Mouse (Mus musculus) heart, postnatal 14 days (tissue): ENCODE data around the gene Cbfa2t3. TPM values are rescaled to one million over a fixed set of nuclear protein-coding genes. Genes with fewer than 3 reads are reported as not detected.
A peak's percentile ranks its signal among the peaks of the same experiment; 100 is the strongest.

ENCODE experiments used
- DNase-seq, 2 experiments: peaks; one replicate each; pipeline ENCODE4 v3.0.0; 2021 to 2022
- intact Hi-C: fragments of 180-260 bp; cut with DNase I; formaldehyde crosslinking; loops from one replicate; pipeline ENCODE4 v1.15.1; 2025
- total RNA-seq, 2 experiments: library from RNA; stranded (reverse); gene quantifications; 2 replicates each; pipeline ENCODE4 v1.2.3; 2021

Gene Cbfa2t3
- total RNA-seq, 2 experiments from 2014 or later = 22.1 to 25.3 TPM

GRCm38 (mm10) chr8:122719500-122720065 is 20.7 kb upstream of the Cbfa2t3 start:
- intact Hi-C loops = loop anchor here (5.0 kb wide), 1 partner anchor 53 kb away; no protein-coding TSS in a partner anchor

DNA sequence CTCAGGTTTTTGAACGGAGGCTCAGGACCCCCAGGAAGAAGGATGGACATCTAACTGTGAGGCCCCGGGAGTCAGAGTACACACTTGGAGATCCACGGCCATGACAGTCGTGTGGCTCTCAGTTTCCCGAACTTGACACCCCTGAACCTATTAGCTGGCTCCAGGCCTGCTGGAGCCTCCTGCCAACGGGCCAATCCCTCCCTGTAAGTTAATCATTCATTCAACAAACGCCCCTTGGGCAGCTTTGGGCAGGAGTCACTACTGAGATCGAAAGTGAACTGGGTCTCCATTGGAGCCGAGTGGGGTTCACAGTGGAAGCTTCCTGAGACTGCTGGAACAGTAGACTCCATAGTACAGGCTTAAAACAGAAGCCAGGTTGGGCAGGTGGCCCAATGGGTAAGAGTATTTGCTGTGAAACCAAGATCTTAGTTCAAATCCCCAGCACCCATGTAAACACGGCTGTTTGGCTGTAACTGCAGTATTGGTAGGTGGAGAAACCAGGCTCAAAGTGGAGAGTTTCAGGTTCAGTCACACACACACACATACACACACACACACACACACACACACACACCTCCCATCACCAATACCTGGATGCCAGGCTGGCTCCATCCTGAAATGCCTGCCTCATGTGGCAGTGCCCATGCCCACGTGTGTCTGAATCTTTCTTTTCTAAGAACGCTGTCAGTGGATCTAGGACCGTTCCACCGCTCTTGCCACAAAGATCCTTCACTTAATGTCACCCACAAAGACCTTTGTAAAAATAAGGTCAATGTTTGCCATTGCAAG is 20.0 kb upstream of the Cbfa2t3 start:
- intact Hi-C loops = loop anchor here (5.0 kb wide), 1 partner anchor 53 kb away; no protein-coding TSS in a partner anchor
- DNase-seq = no peak

More at GRCm38 (mm10) chr8:122719500-122720065, 20.7 kb upstream of the Cbfa2t3 start:
- peak in 1 of 2 experiments; percentile 30 for DNase-seq

DNA sequence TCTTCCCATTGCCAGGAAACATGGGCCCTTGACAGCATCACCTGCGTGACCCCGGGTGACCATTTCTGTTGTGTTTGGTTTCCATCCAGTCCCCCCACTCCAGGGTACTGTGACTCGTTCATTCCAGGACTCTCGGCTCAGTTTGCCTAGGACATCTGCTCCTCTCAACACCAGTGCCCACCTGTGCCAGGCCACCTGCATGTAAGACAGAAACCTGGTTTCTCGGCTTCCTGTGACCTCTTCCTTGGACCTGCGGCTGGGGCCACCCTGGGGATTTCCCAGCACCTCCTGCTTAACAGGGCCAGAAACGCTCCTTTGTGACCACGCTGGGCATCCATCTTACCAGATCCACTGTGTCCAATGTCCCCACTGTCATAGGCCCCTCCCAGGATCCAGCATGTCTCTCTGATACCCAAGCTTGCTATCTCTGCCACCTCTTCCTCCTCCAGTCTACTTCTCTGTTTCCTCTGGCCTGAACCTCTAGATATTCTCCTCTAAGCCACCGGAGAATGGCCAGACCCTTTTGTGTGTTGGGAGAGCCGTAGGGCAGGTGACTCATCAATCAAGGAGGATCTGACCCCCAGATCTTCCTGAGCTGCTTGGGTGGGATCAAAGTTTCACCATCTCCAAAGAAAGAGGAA is 19.1 kb upstream of the Cbfa2t3 start:
- intact Hi-C loops = loop anchor here (5.0 kb wide), 1 partner anchor 54 kb away; no protein-coding TSS in a partner anchor

DNA sequence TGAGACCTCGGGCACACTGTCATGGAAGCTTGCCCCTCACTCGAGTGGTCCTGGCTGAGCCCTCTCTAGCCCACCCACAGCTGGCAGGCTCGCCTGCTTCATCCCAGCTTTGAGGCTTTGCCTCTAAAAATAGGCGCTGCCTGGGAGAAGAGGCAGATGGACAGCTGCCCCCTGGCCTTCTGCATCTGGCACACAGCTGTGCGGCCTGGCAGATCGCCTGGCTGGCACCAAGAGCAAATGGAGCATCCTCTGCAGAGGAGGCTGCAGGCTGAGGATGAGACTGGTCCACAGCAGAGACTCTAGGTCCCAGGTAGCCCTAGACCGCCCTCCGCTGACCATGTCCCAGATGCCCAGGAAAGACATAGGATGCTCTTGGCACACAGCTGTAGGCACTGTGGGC is 17.7 kb upstream of the Cbfa2t3 start:
- intact Hi-C loops = loop anchor here (5.0 kb wide), 1 partner anchor 56 kb away; no protein-coding TSS in a partner anchor
- DNase-seq = no peak

More for the DNA sequence above, 19.1 kb upstream of the Cbfa2t3 start:
- DNase-seq = no peak

- DNase-seq = no peak
- intact Hi-C loops = no loop called here
Measured at GRCm38 (mm10) chr8:122713157-122713518, 14.2 kb upstream of the Cbfa2t3 start.

GRCm38 (mm10) chr8:122712411-122713156 is 13.7 kb upstream of the Cbfa2t3 start:
- intact Hi-C loops = no loop called here
- DNase-seq = no peak

GRCm38 (mm10) chr8:122711891-122712365 is 13.0 kb upstream of the Cbfa2t3 start:
- DNase-seq = peak in 1 of 2 experiments; percentile 64
- intact Hi-C loops = no loop called here

DNA sequence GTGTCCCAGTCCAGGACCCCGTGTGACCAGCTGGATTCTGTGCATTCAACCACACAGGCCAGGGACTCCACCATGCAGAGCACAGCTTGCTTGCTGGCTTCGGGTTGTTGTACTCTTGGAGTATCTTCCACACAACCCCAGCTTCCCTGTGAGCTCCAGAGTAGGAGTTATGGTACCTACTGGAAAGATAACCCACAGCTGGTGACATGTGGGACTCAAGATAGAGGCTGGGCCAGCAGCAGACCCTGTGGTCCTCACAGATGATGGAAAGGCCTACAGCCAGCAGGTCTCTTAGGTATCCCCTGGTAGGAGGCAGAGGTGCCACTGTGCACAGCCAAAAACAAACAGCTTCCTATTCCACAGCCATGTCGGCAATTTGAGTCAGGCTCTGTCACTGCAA is 12.6 kb upstream of the Cbfa2t3 start:
- no peak for DNase-seq
- intact Hi-C loops = no loop called here

DNA sequence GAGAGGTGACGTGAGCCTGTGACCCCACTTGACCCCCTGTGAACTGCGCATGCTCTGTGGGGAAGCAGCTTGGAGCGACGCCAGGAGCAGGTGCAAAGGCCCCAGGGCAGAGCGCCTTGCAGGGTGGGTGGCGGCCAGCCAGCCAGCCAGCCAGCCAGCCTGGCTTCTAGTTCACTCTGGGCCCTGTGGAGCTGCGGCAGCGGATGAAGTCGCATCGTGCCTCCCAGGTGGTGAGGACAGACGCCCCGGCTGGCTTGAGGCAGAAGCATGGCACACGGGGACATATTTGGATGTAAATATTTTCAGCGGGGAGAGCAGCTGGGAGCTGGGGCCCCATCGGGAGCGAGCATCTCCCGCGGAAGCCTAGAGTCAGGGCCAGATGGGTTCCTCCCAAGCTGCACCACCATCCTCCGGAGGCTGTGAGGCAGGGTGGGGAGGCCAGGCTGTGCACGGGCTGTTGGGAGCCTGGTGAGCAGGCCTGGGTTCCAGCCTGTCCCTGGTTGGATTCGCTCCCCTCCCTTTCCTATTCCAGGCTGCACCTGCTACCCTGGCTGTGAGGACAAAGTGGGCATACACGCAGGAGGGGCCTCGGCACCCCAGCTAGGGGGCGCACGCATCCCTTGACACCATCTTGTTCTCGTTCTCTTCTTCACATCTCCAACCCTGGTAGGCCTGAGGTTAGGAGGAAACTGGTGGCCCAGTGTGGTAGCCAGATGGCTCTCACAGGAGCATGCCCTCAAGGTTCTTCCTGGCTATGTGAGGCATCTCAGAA is 10.6 kb upstream of the Cbfa2t3 start:
- intact Hi-C loops = no loop called here
- no peak for DNase-seq

- no peak for DNase-seq
- intact Hi-C loops = no loop called here
Measured at GRCm38 (mm10) chr8:122707184-122707583, 8.3 kb upstream of the Cbfa2t3 start.

DNA sequence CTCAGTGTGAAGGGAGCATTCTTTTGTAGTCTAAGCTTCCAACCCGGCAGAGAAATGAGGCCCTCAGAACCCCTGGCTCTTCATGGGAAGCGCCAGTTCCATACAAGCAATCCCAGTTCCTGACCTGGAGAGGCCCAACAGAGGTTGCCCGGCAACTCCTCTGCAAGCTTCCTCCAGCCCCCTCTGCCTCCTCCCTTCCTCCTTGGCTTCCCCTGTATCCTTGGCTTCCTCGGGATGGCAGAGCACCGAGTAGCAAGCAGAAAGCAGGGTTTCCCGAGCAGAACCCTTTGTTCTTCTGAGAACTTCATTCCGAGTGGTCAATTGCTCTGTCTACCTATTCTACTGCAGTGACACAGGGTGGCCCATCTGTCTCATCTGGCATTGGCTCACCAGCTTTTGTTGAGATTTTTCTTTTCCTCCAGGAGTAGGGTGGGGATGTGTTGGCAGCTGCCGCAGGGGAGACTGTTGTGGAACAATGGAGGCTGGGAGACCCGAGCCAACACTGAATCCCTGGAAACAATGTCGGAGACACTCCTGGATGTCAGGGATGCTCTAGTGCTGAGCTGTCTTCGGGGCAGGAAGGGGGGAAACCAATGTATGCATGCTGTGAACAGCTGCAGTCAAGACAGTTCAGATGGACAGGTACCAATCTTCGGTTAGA is 7.1 kb upstream of the Cbfa2t3 start:
- intact Hi-C loops = no loop called here
- no peak for DNase-seq

GRCm38 (mm10) chr8:122704612-122705011 is 5.7 kb upstream of the Cbfa2t3 start:
- intact Hi-C loops = no loop called here

DNA sequence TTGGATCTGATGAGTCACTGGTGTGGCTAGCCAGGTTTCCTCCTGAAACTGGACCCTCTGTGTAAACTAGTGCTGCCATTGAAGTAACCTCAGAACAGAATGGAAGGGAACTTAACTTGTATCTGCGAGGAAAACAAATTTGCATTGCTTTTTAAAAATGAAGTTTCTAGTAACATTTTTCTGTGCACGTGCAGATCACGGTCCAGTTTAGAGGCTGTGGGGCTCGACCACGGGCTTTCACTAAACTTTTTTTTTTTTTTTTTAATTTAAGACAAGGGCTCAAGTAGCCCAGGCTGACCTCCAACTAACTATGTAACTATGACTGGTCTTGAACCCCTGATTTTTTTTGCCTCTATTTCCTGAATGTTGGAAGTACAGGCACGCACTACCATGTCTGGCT is 4.0 kb upstream of the Cbfa2t3 start:
- intact Hi-C loops = no loop called here
- DNase-seq = no peak

More at GRCm38 (mm10) chr8:122704612-122705011, 5.7 kb upstream of the Cbfa2t3 start:
- no peak for DNase-seq

- intact Hi-C loops = no loop called here
- no peak for DNase-seq
Measured at GRCm38 (mm10) chr8:122702301-122702941, 3.5 kb upstream of the Cbfa2t3 start.

GRCm38 (mm10) chr8:122701441-122702185 is 2.7 kb upstream of the Cbfa2t3 start:
- intact Hi-C loops = no loop called here

DNA sequence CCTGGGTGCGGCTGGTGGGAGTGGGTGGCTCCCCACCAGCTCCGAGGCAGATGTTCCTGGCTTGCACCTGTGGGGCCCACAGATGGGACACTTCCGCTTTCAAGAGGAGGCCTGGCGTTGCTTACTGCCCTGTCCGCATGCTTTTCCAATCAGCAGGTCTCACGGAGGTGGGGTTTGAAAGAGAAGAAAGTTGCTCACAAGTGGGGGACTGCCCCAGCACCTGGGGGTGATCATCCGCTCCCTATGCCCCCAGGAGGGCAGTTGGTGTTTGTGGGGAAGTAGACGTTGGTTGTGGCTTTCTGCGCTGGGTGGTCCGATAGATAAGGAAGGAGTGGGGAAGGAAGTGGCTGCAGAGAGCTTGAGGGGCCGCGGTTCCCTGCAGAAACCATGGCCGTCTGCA is 1.7 kb upstream of the Cbfa2t3 start:
- intact Hi-C loops = no loop called here
- no peak for DNase-seq

More at GRCm38 (mm10) chr8:122701441-122702185, 2.7 kb upstream of the Cbfa2t3 start:
- no peak for DNase-seq

DNA sequence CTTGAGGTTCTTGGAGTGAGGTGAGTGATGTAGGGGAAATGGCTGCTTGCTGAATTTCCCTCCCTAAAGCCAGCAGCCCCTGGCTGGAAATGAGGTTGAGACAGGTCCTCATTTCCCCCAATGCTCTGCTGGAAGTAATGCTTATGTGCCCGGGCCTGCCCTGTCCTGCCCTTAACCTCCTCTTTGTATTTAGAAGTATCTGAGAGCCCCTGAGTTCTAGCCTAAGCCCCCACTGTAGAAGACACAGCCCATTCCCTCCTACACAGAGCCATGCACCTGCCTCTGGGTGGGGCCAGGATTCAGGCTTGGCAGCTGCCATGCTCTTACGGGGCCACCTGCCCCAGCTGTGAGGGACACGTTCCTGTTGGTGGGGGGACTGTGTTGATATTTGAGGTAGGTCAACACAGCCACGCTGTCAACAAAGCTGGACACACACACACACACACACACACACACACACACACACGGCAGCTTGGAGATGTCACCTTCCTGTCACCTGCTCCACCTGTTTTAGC is 598 bp downstream of the Cbfa2t3 start:
- DNase-seq = no peak
- intact Hi-C loops = no loop called here

- intact Hi-C loops = no loop called here
- DNase-seq = no peak
Measured at GRCm38 (mm10) chr8:122697586-122697985, 1.3 kb downstream of the Cbfa2t3 start.
